Mouse (Mus musculus) retina, embryonic 14.5 days (tissue): ENCODE measurements at regions not wholly inside any gene's neighbourhood (a gene's known extent, or its start where the extent isn't known, plus 50 kb on each side); places are given as distances from the start of the nearest gene placed in this dataset.
"Not testable (repeated sequence)": the region's sequence is repeated elsewhere in the genome, so short reads cannot be mapped to it uniquely, and the experiment has no call there.

Experiments
- DNase-seq: peaks from one replicate; pipeline ENCODE4 v3.0.0-alpha.2; 2015; ENCODE audit warnings: low spot score

DNA sequence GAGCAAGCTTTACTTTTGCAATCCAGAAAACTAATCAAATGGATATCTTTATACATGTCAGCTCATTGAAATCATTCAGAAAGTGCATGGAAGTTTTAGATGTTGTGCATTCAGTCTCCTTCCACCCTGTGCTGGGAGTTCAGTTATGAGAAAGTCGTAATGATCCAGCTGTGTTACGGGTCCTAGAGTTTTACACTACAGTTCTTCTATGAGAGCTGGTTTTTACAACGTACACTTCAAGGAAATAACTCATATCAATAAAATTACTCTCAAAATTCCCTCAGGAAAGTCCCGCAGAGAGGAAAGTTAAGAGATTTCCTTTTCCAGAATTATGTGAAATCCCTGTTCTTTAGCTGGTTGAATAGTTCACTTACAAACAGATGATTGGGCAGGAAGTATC lies 418.1 kb upstream of the Slc10a2 start:
- no peak for DNase-seq

- no peak for DNase-seq
Measured at GRCm38 (mm10) chr8:5495861-5496260, 390.7 kb upstream of the Slc10a2 start.

- no peak for DNase-seq
Measured at GRCm38 (mm10) chr8:5490491-5490890, 385.3 kb upstream of the Slc10a2 start.

DNA sequence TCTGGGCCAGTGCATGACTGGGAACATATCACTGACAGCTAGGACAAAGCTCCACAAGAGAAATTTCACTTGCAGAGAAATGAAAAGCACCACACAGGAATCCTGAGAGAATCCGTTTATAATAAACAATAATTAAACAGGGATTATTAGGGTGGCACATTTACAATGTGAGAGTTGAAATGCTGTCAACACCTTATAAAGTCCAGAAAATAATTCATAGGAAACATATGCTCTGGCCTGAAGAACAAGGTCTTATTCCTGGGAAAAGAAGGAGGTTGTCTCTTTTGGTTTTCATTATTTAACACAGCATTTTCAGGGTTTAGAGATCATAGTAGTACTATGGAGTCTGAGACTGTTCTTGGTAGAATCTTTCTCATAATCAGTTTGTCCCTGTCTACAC lies 377.8 kb upstream of the Slc10a2 start:
- no peak for DNase-seq

DNA sequence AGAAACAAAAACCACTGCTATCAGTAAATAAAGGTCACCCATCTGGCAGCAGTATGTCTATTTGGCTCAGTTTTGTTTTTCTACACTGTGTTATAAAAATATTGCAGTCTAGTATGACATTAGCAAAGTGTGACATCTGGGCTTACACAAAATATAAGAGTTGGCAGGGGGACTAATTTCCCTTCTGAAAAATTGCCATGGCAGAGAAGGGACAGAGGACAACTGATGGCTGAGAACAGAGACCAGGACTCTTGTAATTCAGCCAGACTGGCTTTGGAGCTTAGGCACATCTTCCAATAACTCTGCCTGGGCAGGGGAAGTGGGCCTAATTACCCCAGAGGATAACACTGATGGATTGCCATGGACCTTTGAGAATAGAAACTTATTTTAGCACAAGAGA lies 367.8 kb upstream of the Slc10a2 start:
- DNase-seq, result no peak

GRCm38 (mm10) chr8:5472582-5472981 lies 367.4 kb upstream of the Slc10a2 start:
- no peak for DNase-seq

DNA sequence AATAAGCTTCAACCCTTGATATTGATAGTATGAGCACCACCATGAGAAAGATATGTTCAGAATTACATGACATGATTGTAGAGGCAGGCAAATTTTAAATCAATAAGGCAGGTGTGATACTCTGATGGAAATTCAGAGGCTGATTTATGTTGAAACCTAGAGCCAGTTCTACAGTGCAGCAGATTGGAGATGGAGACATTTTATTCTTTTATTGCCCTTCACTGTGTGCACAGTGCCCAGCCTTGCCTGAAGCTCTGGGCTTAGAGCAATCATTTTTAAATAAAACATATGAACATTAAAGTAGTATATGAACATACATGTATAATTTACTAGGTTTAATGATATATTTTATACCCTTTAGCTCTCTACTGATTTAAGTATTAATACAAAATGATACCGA lies 352.5 kb upstream of the Slc10a2 start:
- DNase-seq, result no peak

- no peak for DNase-seq
Measured at GRCm38 (mm10) chr8:5453469-5453868, 348.3 kb upstream of the Slc10a2 start.

GRCm38 (mm10) chr8:5442243-5442642 lies 337.1 kb upstream of the Slc10a2 start:
- not testable (repeated sequence) for DNase-seq

- DNase-seq, result not testable (repeated sequence)
Measured at GRCm38 (mm10) chr8:5440404-5440803, 335.3 kb upstream of the Slc10a2 start.

DNA sequence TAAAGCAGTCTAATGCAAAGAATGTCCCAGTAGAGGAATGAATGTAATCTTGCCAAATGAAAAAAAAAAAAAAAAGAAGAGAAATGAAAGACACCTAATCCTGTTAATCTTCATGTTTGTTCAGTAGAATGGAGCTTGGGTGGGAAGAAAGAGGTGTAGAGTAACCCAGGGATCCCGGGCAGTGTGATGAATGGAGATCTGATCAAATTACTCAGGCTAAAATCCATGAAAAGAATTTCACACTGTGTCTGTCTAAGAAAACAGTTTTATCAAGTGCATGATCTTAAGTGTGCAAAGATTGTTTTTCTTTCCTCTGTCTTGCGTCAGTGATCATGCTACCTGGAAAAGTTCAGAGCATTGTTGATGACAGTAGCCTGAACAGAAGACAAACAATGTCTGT lies 333.9 kb upstream of the Slc10a2 start:
- no peak for DNase-seq

- DNase-seq, result peak; percentile 21
Measured at GRCm38 (mm10) chr8:5428303-5428971, 323.3 kb upstream of the Slc10a2 start.

DNA sequence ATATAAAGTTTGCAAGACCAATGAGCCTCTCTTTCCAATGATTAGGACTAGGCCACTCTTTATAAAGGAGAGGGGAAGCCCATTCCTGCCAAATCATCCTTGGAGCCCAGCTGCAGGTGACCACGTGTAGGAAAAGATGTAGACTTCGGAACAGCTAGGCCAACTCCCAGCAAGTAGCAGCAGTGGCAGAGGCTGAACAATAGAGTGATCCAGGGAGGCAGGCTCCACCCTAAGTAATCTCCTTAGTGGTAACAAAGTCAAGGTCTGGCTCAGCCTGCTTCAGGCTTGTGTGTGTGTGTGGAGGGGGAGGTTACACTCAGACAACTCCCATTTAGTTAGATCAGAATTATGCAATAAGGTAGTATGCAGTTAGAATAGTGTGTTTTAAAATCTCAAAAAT lies 311.7 kb upstream of the Slc10a2 start:
- DNase-seq, result not testable (repeated sequence)

- DNase-seq, result no peak
Measured at GRCm38 (mm10) chr8:5384851-5385250, 279.7 kb upstream of the Slc10a2 start.

GRCm38 (mm10) chr8:5378001-5378400 lies 272.9 kb upstream of the Slc10a2 start:
- no peak for DNase-seq

GRCm38 (mm10) chr8:5339953-5340352 lies 234.8 kb upstream of the Slc10a2 start:
- DNase-seq, result no peak

- no peak for DNase-seq
Measured at GRCm38 (mm10) chr8:5314594-5314993, 209.4 kb upstream of the Slc10a2 start.

GRCm38 (mm10) chr8:5299982-5300381 lies 194.8 kb upstream of the Slc10a2 start:
- DNase-seq, result no peak

- peak; percentile 68 for DNase-seq
Measured at GRCm38 (mm10) chr8:5297190-5297589, 192.0 kb upstream of the Slc10a2 start.

GRCm38 (mm10) chr8:5285708-5286161 lies 180.6 kb upstream of the Slc10a2 start:
- DNase-seq, result peak; percentile 66

- DNase-seq, result no peak
Measured at GRCm38 (mm10) chr8:5283799-5284198, 178.6 kb upstream of the Slc10a2 start.

DNA sequence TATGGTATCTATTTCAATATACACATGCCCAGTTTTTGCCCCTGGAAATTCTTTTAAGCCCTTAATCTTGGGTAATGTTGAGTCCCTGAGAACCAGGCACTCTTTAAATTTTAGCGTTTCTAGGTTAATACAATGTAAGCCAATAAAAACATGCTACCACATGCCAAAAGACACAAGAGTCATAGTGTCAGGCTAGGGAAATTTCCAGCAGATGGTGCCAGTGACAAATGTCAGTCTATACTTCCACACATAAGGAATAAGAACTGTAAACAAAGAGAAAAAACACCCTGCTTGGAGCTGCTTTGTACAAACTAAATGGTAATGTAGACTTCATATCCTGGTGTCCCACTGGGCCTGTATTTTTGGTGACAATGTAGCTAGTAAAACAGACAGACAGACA lies 157.2 kb upstream of the Slc10a2 start:
- no peak for DNase-seq

- DNase-seq, result not testable (repeated sequence)
Measured at GRCm38 (mm10) chr8:5241871-5242270, 136.7 kb upstream of the Slc10a2 start.
